Mouse (Mus musculus): ENCODE results near the gene Sorcs3. TPM values are rescaled to one million over a fixed set of nuclear protein-coding genes. Genes with fewer than 3 reads are reported as not detected.

The Sorcs3 gene
- total RNA-seq, 2 experiments from 2014 or later: not detected

DNA sequence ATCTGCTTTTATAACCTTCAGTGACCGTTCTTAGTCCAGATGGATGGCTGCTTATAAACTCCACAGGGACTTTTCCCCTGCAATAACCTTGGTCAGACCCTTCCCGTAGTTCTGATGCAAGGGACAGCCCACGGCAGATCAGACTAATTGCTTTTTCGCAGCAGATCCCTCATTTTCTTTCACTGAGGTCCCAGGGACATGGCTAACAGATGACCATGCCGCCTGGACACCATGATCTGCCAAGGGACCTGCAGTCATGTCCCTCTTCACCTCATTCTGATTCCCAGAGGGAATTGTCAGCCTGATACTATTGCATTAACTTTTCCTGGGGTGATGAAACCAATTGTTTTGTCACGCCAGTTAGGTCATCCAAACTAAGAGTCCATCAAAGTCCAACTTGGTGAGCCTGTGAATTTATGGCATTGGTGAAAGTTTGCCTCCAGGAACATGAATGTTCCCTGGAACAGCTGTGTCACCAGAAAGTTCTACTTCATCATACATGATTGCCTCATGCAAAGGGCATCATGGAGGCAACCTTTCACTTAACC, 494.4 kb downstream of the Sorcs3 start:
- DNase-seq (ENCODE audit: low spot score in 2 of 2): no peak

DNA sequence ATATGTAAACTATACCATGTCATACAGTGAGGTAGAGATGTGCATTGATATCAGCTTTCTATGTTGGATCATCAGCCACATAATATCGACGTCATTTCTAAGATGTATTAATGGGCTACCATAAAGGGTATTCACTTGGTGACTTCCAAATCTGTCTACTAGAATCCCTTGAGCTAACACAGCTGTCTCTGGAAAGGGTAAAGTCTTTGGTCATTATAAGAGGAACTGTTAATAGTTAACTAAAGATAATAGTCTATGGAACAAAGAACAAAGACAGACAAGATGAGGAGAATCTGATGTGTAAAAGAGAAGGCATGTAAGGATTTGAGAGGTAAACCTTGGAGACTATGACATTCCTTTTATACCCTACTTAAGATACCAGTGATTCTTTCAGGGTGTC, 497.9 kb downstream of the Sorcs3 start:
- DNase-seq (ENCODE audit: low spot score in 2 of 2): no peak

DNA sequence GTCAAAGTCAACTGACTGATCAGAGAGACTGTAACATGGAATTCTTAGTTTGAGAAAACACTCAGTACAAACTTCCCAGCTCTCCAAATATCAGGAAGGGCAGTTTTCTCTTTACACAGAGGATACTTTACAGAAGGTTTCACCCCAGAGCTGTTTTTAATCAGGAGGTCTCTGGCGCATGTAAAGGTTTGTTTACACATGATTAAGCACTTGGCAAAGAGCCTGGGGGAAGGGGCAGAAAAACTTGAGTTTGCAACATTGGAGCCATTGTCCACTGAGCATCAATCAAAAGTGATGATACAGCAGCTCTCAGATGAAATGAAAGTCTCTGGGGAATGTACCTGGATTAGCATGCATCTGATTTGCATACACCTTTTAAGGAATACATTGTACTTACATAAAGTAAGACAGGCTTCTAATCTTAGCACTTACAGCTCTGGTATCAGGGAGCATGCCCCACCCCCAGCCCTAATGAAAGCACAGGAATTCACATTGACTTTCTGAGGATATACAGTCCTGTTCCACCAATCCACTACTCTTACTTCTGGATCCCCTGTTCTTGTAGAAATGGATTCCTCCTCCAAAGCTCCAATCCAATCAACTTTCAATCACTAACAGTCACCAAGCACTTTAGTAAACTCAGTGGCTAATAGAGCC, 500.6 kb downstream of the Sorcs3 start:
- DNase-seq (ENCODE audit: low spot score in 2 of 2): no peak

DNA sequence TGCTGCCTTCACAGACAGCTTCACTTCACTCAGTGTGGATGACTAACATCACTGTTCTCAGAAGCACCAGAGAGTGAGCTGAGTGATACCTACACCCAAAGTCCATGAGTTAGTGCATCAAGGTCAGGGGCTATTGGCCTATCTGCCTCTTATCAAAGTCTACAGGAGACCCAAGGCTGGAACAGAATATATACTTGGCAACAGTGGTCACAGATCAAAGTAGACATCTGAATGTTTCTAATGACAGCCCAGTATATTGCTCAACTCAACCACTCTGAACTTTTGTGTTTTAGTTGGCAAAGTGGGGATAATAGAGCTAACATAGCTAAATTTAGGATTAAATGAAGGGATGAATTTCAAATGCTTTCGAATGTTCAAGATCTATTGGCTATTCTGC, 501.1 kb downstream of the Sorcs3 start:
- DNase-seq (ENCODE audit: low spot score in 2 of 2): no peak

DNA sequence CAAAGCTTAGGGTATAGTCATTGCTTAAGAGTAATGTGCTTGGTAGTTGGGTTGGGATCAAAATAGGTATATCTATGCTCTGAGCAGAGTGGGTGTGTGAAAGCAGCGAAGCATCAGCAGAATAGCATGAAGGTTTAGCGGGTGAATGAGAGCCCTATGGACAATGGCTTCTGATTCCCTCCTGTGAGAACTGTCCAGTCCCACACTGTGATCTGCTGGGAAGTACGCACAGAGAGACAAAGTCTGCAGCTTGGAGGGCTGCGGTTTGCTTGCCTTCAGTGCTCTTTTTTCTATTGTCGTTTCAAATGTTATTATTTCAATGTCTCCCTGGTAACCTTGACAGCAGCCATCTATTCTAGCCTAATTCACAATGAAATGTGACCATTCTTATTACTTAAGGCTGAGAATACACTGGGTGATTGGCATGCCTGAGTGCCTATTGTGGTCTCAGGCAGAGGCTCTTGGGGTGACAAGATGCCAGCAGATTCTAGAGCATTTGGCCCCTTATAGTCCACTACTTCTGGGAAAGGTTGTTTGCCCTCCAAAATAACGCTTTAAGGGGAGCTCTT, 520.1 kb downstream of the Sorcs3 start:
- no peak for DNase-seq (ENCODE audit: low spot score in 2 of 2)

DNA sequence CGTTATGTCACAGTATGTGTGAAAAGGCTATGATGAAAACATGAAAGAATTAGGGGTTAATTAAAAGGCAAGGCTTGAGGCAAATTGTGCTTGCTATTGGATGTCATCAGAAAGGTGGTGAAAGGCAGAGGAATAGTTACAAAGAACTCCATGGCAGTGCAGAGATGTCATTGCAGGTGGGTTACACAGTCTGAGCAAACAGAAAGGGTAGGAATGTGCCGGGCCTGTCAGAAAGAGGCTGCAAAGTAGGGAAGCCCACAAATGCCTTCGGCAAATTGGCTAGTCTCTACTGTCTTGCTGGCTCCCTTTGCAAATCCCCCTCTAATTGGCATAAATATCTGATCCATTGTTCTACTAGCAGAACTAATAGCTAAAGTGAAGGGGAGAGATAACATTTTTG, 521.2 kb downstream of the Sorcs3 start:
- no peak for DNase-seq (ENCODE audit: low spot score in 2 of 2)

DNA sequence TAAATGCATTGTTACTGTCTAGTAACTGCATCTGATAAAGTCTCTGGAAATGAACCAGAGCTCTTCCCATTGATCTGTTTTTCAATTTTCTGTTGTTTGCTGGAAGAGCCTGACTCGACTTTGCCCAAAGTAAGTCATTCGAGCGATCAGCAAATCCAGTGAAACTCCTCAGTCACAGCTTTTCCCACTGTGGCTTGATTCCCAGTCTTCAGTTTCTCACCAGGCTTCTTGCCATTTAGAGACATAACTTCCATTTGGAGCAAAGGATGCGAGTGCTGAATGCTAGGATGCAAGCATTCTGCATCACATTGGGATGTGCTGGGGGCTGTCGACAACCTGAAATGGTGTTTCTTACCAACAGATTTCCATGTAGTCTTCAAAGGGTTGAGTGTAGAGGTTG, 521.8 kb downstream of the Sorcs3 start:
- DNase-seq (ENCODE audit: low spot score in 2 of 2): no peak

DNA sequence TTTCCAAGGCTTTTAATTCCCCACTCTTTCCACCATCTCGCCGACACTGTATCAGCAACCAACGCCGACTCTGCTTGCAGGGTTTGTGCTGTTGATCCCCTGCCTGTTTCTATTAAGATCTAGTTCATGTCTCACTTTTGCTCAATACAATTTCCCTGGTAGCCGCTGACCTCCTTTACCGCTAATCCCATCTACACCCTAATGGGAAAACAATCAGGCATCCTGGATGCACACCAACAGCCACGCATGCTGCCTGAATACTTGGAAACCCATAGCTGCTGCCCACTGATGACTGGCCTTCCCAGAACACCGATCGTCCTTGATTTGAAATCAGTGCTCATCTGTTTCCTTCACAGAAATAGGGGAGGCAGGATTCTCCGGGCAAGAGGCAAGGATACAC, 525.9 kb downstream of the Sorcs3 start:
- no peak for DNase-seq (ENCODE audit: low spot score in 2 of 2)

DNA sequence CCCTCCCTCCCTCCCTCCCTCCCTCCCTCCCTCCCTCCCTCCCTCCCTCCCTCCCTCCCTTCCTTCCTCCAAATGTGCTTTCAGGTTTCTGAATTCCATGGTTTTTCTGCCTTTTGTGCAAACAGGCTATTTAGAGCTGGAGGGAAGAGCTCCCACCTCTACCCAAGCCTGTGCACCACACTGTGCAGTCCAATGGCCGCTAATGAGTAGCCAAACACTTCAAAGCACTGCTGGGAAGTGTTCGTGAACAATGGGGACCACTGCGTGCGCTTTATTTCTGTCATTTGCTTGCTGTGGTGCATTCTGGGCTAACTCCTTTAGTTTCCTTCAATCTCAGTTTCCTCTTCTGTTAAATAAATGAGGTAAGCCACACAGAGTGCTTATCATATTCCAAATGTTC, 528.5 kb downstream of the Sorcs3 start:
- DNase-seq (ENCODE audit: low spot score in 2 of 2): no peak

DNA sequence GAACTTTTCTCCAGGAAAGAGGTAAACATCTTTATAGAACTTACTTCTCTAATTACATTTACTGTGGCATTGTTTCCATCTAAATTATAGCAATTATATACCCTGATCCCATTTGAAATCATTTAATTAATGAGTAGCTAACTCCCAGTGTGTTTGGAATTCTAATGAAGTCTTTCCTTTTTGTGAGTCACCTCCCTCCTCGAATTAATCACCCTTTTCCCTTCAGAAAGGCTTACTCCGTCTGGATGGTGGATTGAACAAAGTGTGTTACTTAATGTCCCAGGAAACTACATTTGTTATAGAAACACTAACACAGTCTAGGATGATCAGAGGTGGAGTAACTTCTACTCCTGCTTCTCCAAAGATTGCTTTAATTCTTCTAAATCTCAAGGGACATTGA, 531.7 kb downstream of the Sorcs3 start:
- no peak for DNase-seq (ENCODE audit: low spot score in 2 of 2)

DNA sequence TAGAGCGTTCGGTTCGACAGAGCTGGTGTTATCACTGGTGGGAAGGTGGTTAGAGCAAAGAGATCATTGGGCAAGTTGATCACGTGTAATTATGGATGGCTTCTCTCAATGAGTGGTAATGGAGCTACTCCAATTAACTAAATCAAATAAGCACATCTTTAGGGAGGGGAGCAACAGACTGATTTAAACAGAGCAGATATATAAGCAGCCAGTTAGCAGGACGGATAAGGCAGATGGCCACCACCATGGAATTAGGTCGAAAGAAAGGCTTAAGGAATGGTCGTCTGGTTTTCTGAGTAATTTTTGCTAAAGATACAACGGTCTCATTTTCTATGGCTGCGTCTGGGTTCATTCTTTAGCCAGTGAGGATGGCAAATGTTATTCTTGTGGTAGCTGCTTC, 549.3 kb downstream of the Sorcs3 start:
- DNase-seq (ENCODE audit: low spot score in 2 of 2): no peak

DNA sequence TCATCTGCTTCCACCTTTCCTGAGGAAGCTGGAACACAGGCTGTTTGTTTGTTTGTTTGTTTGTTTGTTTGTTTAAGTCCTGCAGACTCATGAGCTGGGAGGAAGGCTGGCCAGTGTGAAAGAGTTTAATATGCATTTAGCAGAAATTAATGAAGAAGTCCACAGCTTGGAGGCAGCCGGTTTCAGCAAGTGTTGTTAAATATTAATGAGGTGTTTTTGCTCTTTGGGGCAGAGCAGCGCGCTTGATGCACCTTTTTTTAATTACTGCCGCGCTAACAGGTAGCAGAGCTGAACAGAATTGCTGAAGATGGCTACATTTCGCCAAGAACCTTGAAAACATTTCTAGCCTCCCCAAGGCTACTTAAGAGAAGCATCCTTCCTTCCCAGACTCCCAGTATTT, 551.0 kb downstream of the Sorcs3 start:
- DNase-seq (ENCODE audit: low spot score in 2 of 2): no peak

DNA sequence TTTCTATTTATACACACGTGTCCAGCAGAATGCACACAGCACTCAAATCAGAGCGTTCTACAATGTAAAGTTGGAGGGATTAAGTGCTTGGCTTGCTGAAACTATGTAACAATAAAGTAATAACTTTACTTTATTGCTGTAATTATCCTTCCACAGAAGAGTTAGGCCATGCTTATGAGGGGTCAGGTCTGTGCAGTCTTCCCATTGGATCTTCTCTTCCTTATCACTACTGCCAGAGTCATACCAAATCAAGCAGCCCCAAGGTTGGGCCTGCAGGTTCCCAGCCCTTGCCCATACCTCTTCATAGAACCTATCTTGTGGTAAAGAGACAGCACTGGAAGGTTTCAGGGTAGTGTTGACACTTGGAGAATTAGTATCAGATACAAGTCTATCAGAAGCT, 560.7 kb downstream of the Sorcs3 start:
- DNase-seq (ENCODE audit: low spot score in 2 of 2): no peak

DNA sequence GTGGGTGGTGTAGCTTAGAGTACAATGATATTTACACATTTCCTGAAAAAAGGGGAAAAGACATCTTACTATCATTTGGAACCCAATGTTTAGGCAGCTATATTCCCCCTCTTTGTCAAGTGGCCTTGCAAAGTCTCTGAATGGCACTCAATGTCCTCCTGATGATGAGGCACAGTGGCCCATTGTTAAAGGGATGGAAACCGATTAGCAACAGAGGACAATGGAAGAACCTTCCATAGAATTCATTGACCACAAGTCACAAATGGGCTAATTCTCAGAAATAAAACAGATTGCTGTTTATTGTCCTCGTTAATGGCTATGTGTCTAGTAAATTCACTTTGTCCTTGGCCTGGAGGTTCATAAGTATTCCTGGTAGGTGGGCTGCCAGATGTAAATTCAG, 565.7 kb downstream of the Sorcs3 start:
- no peak for DNase-seq (ENCODE audit: low spot score in 2 of 2)

DNA sequence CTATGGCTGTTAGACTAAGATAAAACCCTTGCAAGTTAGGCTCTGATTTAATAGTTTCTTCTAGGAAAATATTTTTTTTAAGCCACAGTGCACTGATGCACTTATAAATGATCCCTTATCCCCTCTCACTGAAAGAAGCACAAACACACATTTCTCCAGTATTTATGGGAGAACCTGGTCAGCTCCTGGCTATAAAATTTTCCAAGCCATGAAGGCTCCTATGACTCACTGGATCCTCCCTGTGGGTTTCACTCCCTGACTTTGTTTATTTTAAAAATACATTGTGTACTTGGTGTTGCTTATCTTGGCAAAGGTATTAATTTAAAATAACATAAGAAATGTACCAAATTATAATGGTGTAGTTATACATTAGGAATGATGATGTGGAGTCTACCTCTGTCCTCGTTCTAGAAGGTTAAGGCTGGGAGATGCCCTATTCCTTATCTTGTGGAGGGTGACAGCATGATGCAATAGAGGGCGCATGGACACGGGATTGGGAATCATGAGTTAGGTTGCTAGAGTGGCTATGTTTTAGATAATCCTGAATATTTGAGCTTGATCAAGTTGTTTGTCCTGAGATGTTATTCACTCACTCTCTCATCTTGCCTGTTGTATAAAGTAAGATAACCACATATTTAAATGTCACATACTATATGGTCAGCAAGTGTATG, 573.4 kb downstream of the Sorcs3 start:
- no peak for DNase-seq (ENCODE audit: low spot score in 2 of 2)

DNA sequence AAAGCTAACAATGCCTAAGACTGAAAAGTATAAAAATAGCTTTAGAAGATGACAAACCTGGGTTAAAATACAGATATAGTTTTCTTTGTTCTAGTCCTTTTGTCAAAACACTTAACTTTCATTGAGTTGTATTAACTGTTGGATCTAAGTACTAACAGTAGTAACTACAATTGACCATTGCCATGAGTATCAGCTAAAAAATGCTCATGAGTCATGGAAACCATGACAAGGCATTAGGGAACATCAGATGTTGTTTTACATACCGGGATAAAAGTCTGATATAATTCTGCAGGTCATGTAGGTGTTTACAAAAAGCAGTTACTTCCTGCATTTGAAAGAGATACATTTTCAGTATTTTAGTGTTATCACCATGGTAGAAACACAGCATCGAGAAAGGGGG, 575.0 kb downstream of the Sorcs3 start:
- no peak for DNase-seq (ENCODE audit: low spot score in 2 of 2)

DNA sequence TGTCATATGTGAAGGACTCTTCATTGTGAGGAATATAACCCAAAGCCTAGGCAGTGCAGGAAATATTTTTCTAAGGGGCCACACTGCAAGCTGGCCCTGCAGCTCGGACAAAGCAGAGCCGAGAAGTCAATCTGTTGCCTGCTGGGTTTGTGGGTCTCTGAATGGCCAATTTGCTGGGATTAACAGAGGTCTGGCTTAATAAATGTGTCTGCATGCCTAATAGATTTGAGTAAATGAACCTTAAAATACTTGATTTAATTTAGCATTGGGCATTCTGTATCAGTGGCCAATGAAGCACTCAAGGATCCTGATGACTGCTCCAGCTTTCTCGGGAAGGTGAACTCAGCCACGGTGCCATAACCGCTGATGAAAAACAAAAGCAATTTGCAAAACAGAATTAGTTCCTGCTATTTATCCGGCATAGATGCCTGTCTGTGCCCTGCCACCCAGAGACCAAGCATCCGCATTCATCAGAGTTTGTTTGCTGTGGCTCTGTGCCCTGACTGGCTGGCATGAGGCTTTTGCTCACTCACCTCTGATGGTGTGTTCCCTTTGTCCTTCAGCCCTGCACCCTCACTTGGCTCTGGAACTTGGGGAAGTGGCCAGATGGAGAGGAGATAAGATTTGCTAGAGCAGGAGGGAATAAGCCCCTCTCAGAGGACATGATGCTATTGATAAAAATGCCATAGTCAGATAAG, 576.3 kb downstream of the Sorcs3 start:
- no peak for DNase-seq (ENCODE audit: low spot score in 2 of 2)

DNA sequence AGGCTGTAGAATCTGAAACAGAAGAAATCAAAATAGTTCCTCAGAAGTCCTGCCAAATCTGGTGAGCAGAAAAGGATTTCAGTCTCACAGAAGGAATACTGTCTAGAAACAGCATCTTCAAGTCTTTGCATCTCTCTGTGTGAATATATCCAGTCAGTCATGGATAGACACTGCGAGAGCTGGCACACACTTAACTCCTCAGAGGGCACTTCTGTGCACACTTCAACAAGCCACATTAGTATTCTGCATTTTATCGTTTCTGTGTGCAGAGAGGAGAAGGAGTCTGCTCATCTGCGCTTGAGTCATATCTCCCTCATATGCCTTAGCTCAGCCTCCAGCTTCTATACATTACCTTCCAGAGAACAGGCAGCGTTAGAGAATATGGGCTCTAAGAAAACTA, 581.4 kb downstream of the Sorcs3 start:
- no peak for DNase-seq (ENCODE audit: low spot score in 2 of 2)

DNA sequence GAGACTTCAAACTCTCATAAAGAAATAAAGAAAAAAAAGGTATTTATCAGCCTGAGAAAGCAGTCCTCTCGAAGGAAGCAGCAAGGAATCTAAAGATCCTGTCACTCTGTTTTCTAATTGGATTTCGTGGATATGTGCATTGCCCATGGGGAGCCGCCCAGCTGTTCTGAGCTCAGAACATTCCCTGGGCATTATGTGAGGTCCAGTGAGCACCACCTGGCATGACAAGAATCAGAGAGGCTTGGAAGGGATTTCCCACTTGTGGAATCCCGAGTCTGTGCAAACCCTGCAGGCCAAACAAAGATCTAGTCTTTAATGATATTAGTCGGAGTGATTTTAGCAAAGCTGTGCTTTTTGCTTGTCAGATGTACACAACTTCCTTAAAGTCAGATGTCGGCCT, 598.7 kb downstream of the Sorcs3 start:
- no peak for DNase-seq (ENCODE audit: low spot score in 2 of 2)

DNA sequence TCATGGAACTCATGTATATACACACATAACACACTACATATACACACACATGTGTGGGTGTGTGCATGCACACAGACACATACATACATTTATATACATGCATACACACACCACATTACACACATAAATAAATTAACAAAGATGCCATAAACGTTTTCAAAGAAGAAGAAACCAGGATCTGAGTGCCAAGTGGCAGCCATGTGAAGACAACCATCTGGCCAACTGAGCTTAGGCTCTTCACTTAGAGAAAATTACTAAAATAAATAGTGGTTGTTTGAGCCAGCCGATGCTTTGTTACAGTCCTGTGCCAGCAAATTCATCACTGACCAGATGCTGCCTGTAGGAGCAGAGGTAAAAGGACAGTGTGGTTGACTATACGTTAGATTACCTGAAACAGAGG, 605.7 kb downstream of the Sorcs3 start:
- DNase-seq (ENCODE audit: low spot score in 2 of 2): no peak

DNA sequence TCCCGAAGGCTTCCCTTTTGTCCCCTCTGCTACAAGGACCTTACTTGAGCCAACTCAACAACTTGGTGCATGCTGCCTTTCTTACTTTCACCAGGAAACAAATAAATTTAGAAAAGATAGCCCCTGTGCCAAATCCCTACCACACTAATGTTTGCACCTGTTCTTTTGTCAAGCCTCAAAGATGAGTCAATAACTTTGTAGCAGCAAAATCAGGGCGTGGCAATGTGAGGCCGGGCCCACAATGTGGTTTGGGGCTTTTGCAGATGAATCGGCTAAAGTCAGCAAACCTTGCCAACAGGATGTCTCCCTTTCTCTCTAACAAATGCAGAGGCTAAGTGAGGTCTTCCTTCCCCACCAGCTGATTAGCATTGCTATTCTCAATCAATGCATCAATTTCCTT, 608.0 kb downstream of the Sorcs3 start:
- DNase-seq (ENCODE audit: low spot score in 2 of 2): no peak

DNA sequence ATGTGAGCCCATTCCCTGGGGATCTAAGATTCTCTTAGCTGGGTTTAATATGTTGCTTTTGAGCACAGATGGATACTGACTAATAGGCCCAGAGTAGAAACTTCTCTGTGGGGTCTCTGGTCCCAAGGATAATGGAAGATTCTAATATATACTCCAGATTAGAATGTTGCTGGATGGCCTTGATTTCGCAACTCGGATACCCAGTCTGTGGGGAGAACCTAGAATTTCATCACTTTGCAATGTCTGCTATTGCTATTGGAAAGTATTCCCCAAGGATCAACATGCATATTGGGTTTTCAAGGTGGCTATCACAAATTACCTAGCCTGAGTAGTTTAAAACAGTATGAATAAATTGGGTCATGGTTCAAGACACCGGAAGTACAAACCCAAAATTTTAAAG, 609.2 kb downstream of the Sorcs3 start:
- DNase-seq (ENCODE audit: low spot score in 2 of 2): no peak

Data from adrenal gland, adult 18-20 months (tissue).